Mouse (Mus musculus): ENCODE measurements around the gene Pigm. TPM values are rescaled to one million over a fixed set of nuclear protein-coding genes. Genes with fewer than 3 reads are reported as not detected.
A peak's percentile ranks its signal among the peaks of the same experiment; 100 is the strongest.

Pigm gene
- polyA plus RNA-seq (2015; fragmentation: Nextera tagmentation; extraction: Ambion mirVana) = 5.4 and 5.7 TPM in 2 replicates

DNA sequence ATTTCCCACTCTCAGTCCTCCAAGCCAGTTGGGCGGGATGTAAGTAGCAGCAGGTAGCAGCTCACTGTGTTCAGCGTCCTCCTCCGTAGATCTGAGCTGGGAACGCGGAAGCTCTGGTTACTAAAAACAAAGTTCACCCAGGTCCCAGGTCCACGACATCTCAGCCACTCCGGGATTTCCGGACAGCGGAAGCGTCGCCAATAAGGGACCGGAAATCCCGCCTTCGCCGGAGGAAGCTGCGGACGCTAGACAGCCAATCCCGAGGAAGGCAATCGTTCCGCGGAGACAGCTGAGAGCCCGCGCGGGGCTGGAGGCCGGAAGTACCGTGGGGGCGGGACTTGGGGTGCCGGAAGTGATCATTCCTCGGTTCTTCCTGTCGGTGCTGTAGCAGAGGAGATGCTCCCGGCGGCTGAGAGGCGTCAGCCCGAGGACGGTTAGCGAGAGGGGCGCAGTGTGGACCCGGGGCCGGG, at the start of gene Pigm:
Gene Pigm (plus strand): TSS at position 349 of the 470 bp plus-strand sequence.
- peaks cover 30% of the 10 kb centered on the region for H3K4me1 ChIP-seq
- ATAC-seq (ENCODE audit: borderline replicate concordance, extremely low read depth, low FRiP score, low TSS enrichment) = peak; percentile 99
- H3K27ac ChIP-seq = peak within 1 kb of the TSS; percentile 76
- no peaks in the 10 kb centered on the region for H3K27me3 ChIP-seq
- no peaks in the 10 kb centered on the region for H3K9me3 ChIP-seq
- WGBS = under 1% methylated on average over 35 of the region's 39 CpGs
- peaks cover 15% of the 10 kb centered on the region; the same call in 1 of the 2 replicates for H3K36me3 ChIP-seq
- H3K4me3 ChIP-seq = peak within 1 kb of the TSS; percentile 92
- H3K4me2 ChIP-seq = peak within 1 kb of the TSS; percentile 92
- H3K9ac ChIP-seq = peak within 1 kb of the TSS; percentile 81

DNA sequence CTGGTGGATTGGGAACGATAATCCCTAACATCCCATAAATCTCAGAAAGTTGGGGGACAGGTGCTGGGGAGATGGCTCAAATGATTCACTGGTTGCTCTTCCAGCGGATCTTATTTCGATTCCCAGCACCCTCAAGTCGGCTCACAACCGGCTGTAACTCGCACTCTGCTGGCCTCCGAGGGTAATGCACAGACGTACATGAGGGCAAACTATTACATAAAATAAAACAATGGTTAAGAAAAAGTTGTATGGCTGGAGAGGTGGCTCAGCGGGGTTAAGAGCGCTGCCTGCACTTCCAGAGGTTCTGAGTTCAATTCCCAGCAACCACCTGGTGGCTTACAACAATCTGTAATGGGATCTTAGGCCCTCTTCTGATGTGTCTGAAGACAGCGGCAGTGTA, 49.7 kb upstream of the Pigm start:
- peak overlapping the region; percentile 44 for H3K4me3 ChIP-seq

DNA sequence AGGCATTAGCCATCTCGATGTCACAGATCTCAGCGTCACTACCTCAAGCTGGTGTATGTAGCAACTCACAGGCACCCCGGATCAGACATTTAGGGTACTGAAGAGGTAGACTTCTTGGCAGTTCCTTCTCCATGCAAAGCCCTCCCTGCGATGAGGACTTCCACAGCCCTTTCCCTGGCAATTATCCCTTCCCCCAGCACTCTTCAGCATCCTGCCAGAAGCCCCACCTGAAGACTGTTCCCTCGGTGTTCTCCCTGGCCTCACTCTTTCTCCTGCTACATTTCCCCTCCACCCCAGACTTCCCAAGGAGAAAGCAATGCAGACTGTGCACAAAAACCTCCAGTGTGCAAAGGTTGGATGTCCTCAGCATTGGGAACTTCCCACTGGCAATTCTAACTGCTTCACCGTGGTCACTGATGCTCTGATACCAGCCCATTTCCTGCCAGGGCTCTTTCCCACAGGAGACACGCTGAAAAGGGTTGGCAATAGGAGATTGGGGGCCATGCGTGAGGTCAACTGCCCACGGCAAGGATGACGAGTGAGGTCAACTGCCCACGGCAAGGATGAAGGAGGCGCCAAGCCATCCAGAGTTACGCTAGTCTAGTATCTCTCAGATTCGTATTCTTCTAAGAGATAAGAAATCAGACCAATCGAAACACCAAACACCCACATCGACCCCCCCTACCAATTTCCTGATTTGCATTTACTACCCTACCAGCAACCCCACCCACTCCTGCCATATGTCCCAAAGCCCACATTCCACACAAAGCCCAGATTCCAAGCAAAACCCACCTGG, 48.9 kb upstream of the Pigm start:
- no peak overlapping the region for H3K27ac ChIP-seq
- peaks cover 66% of the 10 kb centered on the region for H3K27me3 ChIP-seq
- H3K4me1 ChIP-seq = peaks cover 10% of the 10 kb centered on the region; the same call in 1 of the 2 replicates
- H3K9me3 ChIP-seq = no peaks in the 10 kb centered on the region
- no peak overlapping the region for H3K4me2 ChIP-seq
- 74% methylated on average over 16 of the region's 16 CpGs for WGBS
- no peaks in the 10 kb centered on the region for H3K36me3 ChIP-seq
- no peak overlapping the region for H3K9ac ChIP-seq
- no peak overlapping the region for H3K4me3 ChIP-seq
- ATAC-seq (ENCODE audit: borderline replicate concordance, extremely low read depth, low FRiP score, low TSS enrichment) = no peak

More for the DNA sequence above, 49.7 kb upstream of the Pigm start:
- Histone ChIP-seq H3K9ac (no peak overlapping the region), H3K27me3 (peaks cover 65% of the 10 kb centered on the region), H3K36me3 (no peaks in the 10 kb centered on the region), H3K4me2 (peak overlapping the region; percentile 79), H3K9me3 (no peaks in the 10 kb centered on the region), H3K27ac (no peak overlapping the region), H3K4me1 (peaks cover 10% of the 10 kb centered on the region; the same call in 1 of the 2 replicates)
- WGBS = 52% methylated on average over 11 of the region's 11 CpGs
- ATAC-seq (ENCODE audit: borderline replicate concordance, extremely low read depth, low FRiP score, low TSS enrichment) = no peak

DNA sequence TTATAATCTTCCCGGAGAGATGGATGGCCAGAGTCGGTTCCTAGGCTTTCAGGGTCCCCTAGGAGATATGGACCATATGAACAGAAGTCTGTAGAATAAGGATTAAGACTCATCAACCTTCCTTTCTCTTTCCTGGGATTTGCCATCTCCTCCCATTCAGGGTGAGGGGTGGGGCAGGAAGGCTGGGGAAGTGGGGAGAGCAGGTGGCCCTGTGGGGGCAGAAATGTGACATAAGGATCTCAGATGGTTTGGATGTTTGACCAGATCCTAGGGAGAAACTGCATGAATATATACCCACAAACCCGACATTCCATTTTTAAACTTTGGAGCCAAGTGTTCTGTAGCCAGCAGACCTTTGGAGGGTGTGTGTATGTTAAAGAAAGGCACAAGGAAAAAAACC, 48.3 kb upstream of the Pigm start:
- Histone ChIP-seq H3K4me1 (peaks cover 10% of the 10 kb centered on the region; the same call in 1 of the 2 replicates), H3K9me3 (no peaks in the 10 kb centered on the region), H3K36me3 (no peaks in the 10 kb centered on the region), H3K4me3 (no peak overlapping the region), H3K27me3 (peaks cover 66% of the 10 kb centered on the region), H3K27ac (no peak overlapping the region), H3K4me2 (no peak overlapping the region), H3K9ac (no peak overlapping the region)
- ATAC-seq (ENCODE audit: borderline replicate concordance, extremely low read depth, low FRiP score, low TSS enrichment) = no peak
- WGBS = 73% methylated on average over 3 of the region's 3 CpGs

DNA sequence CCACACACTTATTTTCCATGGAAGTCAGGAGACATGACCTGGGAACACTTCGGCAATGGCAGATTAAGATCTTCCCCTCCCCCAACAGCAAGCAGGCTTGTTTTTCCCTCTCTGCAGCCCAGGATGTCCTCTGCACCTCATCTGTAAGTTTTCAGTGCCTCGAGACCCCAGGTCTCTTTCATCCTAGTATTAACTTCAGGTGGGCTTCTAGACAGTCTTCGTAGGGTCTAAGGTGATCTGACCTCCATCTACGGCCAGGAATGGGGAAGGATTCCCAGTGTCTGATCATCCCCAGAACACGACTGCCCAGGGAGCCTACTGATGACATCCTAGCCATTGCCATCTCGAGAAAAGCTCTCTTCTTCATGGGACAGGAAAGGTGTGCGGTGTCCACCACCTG, 47.9 kb upstream of the Pigm start:
- H3K4me3 ChIP-seq = no peak overlapping the region
- H3K4me2 ChIP-seq = no peak overlapping the region
- 64% methylated on average over 7 of the region's 7 CpGs for WGBS
- no peak overlapping the region for H3K9ac ChIP-seq
- no peaks in the 10 kb centered on the region for H3K9me3 ChIP-seq
- no peak overlapping the region for H3K27ac ChIP-seq
- no peaks in the 10 kb centered on the region for H3K36me3 ChIP-seq
- no peak for ATAC-seq (ENCODE audit: borderline replicate concordance, extremely low read depth, low FRiP score, low TSS enrichment)
- peaks cover 66% of the 10 kb centered on the region for H3K27me3 ChIP-seq
- H3K4me1 ChIP-seq = peaks cover 10% of the 10 kb centered on the region; the same call in 1 of the 2 replicates

DNA sequence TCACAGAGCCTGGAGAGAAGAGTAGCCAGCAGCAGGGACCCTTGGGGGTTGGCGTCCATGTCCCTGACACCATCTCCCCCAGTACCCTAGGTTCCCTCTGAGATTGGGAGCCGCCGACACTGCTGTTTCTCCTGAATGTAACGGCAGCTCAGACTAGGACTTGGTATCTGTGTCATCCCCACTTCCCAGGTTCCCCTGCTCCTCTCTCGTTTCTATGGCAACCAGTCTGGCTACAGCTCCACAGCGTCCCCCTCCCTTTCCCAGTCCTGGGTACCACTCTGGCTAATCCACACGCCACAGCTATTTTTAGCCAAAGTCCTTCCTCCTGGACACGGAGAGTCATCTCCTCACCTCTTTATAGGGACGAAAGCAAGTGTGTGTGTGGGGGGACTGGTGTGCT, 47.2 kb upstream of the Pigm start, which contains the start of gene Kcnj9:
Gene Kcnj9 (minus strand): TSS at position 188 of the 400 bp plus-strand sequence.
- Histone ChIP-seq H3K27ac (no peak within 1 kb of the TSS), H3K36me3 (no peaks in the 10 kb centered on the region), H3K4me3 (no peak within 1 kb of the TSS), H3K9ac (no peak within 1 kb of the TSS), H3K4me1 (peaks cover 10% of the 10 kb centered on the region; the same call in 1 of the 2 replicates), H3K9me3 (no peaks in the 10 kb centered on the region), H3K4me2 (no peak within 1 kb of the TSS), H3K27me3 (peaks cover 66% of the 10 kb centered on the region)
- 22% methylated on average over 9 of the region's 9 CpGs for WGBS
- ATAC-seq (ENCODE audit: borderline replicate concordance, extremely low read depth, low FRiP score, low TSS enrichment) = no peak

DNA sequence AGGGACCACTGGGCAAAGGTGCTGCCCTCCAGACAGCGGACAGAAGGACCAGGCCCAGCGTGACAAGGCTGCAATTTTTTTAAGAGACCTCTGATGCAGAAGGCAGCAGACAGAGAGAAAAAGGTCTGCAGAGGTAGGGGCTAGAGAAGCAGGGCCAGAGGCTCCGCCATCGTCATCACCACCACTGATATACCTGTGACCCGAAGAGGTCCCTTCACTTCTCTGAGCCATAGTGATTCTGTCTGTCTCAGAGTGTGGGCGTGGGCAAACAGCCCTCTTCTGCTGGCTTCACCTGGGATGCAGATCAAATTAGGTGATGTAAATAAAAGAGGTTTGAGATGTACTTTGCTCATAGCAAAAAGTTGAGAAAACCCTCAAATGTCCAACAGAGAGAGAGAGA, 46.7 kb upstream of the Pigm start:
- H3K27me3 ChIP-seq = peaks cover 66% of the 10 kb centered on the region
- no peak overlapping the region for H3K27ac ChIP-seq
- H3K9ac ChIP-seq = no peak overlapping the region
- H3K4me2 ChIP-seq = no peak overlapping the region
- ATAC-seq (ENCODE audit: borderline replicate concordance, extremely low read depth, low FRiP score, low TSS enrichment) = no peak
- no peaks in the 10 kb centered on the region for H3K9me3 ChIP-seq
- 66% methylated on average over 6 of the region's 6 CpGs for WGBS
- no peak overlapping the region for H3K4me3 ChIP-seq
- H3K36me3 ChIP-seq = no peaks in the 10 kb centered on the region
- peaks cover 10% of the 10 kb centered on the region; the same call in 1 of the 2 replicates for H3K4me1 ChIP-seq

DNA sequence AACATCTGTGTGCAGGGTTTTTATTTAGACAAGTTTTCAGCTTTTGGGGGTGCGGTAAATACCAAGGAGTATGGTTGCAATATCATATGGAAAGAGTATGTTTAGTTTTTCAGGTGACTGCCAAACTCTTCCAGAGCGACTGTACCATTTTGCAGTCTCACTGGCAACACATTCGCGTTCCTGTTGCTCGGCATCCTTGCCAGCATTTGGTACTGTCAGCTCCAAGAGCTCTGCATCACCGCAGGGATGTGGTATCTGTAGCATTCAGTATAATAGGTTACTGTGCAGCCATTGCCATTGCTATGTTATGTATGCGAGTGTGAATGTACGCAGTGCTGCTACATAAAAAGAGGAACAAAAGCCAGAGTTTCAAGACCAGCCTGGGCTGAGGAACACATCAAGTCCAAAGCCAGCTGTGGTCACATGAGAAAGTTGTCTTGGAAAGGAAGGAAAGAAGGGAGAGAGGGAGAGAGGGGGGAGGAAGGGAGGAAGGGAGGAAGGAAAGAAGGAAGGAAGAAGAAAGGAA, 44.9 kb upstream of the Pigm start:
- Histone ChIP-seq H3K9ac (no peak overlapping the region), H3K9me3 (no peaks in the 10 kb centered on the region), H3K27ac (no peak overlapping the region), H3K27me3 (peaks cover 49% of the 10 kb centered on the region), H3K4me2 (no peak overlapping the region), H3K4me3 (no peak overlapping the region), H3K4me1 (peaks cover under 1% of the 10 kb centered on the region; the same call in 1 of the 2 replicates), H3K36me3 (no peaks in the 10 kb centered on the region)
- ATAC-seq (ENCODE audit: borderline replicate concordance, extremely low read depth, low FRiP score, low TSS enrichment) = no peak
- 73% methylated on average over 8 of the region's 8 CpGs for WGBS

DNA sequence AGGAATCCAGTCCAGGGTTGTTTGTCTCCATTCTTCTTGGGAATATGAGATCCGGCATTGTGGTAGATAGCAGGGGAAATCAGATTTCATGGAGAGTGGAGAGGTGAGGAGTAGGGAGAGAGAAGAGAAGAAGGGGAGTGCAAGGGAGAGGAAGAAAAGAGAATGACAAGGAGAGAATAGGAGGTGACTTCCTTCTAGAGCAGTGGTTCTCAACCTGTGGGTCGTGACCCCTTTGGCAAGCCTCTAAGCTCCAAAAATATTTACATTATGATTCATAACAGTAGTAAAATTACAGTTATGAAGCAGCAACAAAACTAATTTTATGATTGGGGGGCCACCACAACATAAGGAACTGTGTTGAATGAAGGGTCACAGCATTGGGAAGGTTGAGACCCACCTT, 43.4 kb upstream of the Pigm start:
- no peaks in the 10 kb centered on the region for H3K4me1 ChIP-seq
- no peak overlapping the region for H3K4me3 ChIP-seq
- H3K36me3 ChIP-seq = no peaks in the 10 kb centered on the region
- WGBS = 48% methylated on average over 2 of the region's 2 CpGs
- peaks cover 36% of the 10 kb centered on the region for H3K27me3 ChIP-seq
- no peaks in the 10 kb centered on the region for H3K9me3 ChIP-seq
- no peak overlapping the region for H3K9ac ChIP-seq
- no peak overlapping the region for H3K27ac ChIP-seq
- H3K4me2 ChIP-seq = no peak overlapping the region
- ATAC-seq (ENCODE audit: borderline replicate concordance, extremely low read depth, low FRiP score, low TSS enrichment) = no peak

DNA sequence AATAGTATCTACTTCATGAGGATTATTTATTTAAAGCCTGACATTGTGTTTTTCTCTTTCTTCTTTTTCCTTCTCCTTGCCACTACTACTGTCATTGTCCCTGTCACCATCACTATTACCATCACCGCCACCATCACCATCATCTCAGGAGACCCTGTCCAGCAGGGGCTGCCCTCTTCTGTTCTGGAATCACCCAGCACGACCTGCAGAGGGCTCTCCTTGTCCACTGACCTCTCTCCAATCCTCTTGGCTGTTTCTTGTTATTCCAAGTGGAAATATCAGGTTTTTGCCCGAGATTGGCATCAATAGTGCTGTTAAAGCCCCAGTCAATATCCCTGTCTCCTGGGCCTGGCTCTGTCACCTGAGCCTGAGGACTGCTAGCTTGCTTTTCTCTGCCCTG, 42.8 kb upstream of the Pigm start:
- Histone ChIP-seq H3K4me3 (no peak overlapping the region), H3K9ac (no peak overlapping the region), H3K27ac (no peak overlapping the region), H3K27me3 (peaks cover 33% of the 10 kb centered on the region), H3K9me3 (no peaks in the 10 kb centered on the region), H3K4me1 (no peaks in the 10 kb centered on the region), H3K36me3 (no peaks in the 10 kb centered on the region), H3K4me2 (no peak overlapping the region)
- WGBS = 19% methylated on average over 3 of the region's 3 CpGs
- ATAC-seq (ENCODE audit: borderline replicate concordance, extremely low read depth, low FRiP score, low TSS enrichment) = no peak

DNA sequence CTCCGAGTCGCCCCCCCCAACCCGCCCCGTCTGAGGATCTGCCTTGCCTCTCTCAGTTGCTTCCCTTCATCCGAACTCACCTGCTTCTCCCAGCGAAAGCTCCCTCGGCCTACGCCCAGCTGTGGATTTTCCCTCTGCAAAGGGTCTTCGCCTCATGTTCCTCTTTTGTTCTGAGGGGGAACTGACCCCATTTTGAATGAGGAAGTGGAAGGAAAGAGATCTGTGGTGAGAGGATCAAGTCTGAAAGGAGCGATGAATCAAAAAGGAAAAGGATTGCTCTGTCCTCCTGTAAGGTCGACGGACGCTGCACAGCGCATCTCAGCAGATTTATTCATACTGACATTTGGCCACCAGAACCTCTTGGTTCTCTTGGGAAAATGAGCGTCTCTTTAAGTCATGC, 40.5 kb upstream of the Pigm start:
- H3K9me3 ChIP-seq = no peaks in the 10 kb centered on the region
- no peak overlapping the region for H3K9ac ChIP-seq
- H3K27ac ChIP-seq = no peak overlapping the region
- H3K4me3 ChIP-seq = no peak overlapping the region
- no peak for ATAC-seq (ENCODE audit: borderline replicate concordance, extremely low read depth, low FRiP score, low TSS enrichment)
- no peak overlapping the region for H3K4me2 ChIP-seq
- H3K36me3 ChIP-seq = no peaks in the 10 kb centered on the region
- peaks cover 29% of the 10 kb centered on the region; the same call in 1 of the 2 replicates for H3K27me3 ChIP-seq
- peaks cover 5% of the 10 kb centered on the region for H3K4me1 ChIP-seq
- 73% methylated on average over 15 of the region's 15 CpGs for WGBS

All from lung, embryonic 15.5 days (tissue).